Mouse (Mus musculus) neural tube, embryonic 12.5 days (tissue): Measurements from ENCODE around the gene Sec11a. TPM values are rescaled to one million over a fixed set of nuclear protein-coding genes. Genes with fewer than 3 reads are reported as not detected.

Experiments
- ATAC-seq: fragments of 200-750 bp; cut with Nextera tagmentation; 2 replicates; pipeline ENCODE4 v1.8.0; 2017; ENCODE audit warnings: low read depth, mild to moderate bottlenecking, moderate TSS enrichment, moderate library complexity; ENCODE audit not compliant: low FRiP score
- H3K27ac ChIP-seq: fragments of 300-500 bp; sonication (generic); 2 replicates; pipeline ENCODE4 v1.5.1; 2016
- H3K27me3 ChIP-seq: fragments of 300-500 bp; sonication (generic); replicated peaks from 2 replicates; pipeline ENCODE4 v1.6.1; 2016; ENCODE audit warnings: mild to moderate bottlenecking
- H3K36me3 ChIP-seq: fragments of 300-500 bp; sonication (generic); 2 replicates; pipeline ENCODE4 v1.6.1; 2016; ENCODE audit warnings: mild to moderate bottlenecking
- H3K4me1 ChIP-seq: fragments of 300-500 bp; sonication (generic); 2 replicates; pipeline ENCODE4 v1.6.1; 2016
- H3K4me2 ChIP-seq: fragments of 300-500 bp; sonication (generic); replicated peaks from 2 replicates; pipeline ENCODE4 v1.6.1; 2016; ENCODE audit warnings: mild to moderate bottlenecking
- H3K4me3 ChIP-seq: fragments of 300-500 bp; sonication (generic); 2 replicates; pipeline ENCODE4 v1.5.1; 2016
- H3K9ac ChIP-seq: fragments of 300-500 bp; sonication (generic); 2 replicates; pipeline ENCODE4 v1.6.1; 2016; ENCODE audit warnings: mild to moderate bottlenecking
- H3K9me3 ChIP-seq: fragments of 300-500 bp; sonication (generic); 2 replicates; pipeline ENCODE4 v1.6.1; 2016; ENCODE audit warnings: mild to moderate bottlenecking
- WGBS: fragments of 180-500 bp; shearing (Covaris S2); methylation state at CpG from one replicate; pipeline ENCODE4 v1.1.7; 2016; 5-methylcytosine and 5-hydroxymethylcytosine counted together
- polyA plus RNA-seq: library from polyadenylated mRNA; unstranded; fragments of >200 nt; fragmentation: Nextera tagmentation; extraction: Ambion mirVana; gene quantifications from 2 replicates; pipeline ENCODE4 v1.2.1, GENCODE M21; 2016

Gene Sec11a
- polyA plus RNA-seq, 1 experiment from 2014 or later: 170 TPM

DNA sequence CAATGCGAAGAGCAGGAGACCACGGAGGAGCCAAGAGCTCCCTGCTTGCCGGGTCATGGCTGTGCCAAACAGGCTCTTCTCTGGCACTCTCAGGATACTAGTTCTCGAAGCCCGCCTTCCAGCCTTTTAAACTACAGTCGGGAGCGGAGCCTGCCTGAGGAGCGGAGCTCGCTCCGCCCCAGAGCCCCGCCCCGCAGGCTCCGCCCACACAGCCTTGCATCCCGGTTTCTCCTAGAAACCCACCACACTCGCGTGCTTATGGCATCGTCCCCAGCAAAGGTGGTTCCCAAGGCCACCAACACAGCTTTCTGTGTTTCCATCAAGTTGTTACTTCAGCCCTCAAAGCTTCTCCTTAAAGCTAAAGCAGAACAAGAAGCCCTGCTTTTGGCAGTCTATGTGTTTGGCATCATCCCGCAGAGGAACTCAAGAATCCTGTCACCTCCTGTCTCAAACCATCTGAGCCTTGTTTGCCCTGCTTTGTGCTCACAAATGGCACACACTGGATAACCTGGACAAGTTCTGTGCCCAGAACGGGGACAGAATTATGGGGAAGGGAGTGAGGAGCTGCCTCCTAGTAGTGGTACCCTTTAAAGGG, 42.6 kb downstream of the Sec11a start, which contains the start of gene Nmb:
TSS of gene Nmb (minus strand) at position 156 of the 595 bp plus-strand sequence.
- H3K27ac ChIP-seq: no peak within 1 kb of the TSS
- ATAC-seq: peak; percentile 51; the same call in 1 of the 2 replicates
- H3K9me3 ChIP-seq: no peaks in the 10 kb centered on the region
- H3K27me3 ChIP-seq: no peaks in the 10 kb centered on the region
- H3K36me3 ChIP-seq: peaks cover 29% of the 10 kb centered on the region
- peaks cover 24% of the 10 kb centered on the region for H3K4me1 ChIP-seq
- 4% methylated on average over 19 of the region's 19 CpGs for WGBS
- peak within 1 kb of the TSS; percentile 37 for H3K4me3 ChIP-seq
- peak within 1 kb of the TSS; percentile 67 for H3K9ac ChIP-seq
- H3K4me2 ChIP-seq: peak within 1 kb of the TSS; percentile 87

DNA sequence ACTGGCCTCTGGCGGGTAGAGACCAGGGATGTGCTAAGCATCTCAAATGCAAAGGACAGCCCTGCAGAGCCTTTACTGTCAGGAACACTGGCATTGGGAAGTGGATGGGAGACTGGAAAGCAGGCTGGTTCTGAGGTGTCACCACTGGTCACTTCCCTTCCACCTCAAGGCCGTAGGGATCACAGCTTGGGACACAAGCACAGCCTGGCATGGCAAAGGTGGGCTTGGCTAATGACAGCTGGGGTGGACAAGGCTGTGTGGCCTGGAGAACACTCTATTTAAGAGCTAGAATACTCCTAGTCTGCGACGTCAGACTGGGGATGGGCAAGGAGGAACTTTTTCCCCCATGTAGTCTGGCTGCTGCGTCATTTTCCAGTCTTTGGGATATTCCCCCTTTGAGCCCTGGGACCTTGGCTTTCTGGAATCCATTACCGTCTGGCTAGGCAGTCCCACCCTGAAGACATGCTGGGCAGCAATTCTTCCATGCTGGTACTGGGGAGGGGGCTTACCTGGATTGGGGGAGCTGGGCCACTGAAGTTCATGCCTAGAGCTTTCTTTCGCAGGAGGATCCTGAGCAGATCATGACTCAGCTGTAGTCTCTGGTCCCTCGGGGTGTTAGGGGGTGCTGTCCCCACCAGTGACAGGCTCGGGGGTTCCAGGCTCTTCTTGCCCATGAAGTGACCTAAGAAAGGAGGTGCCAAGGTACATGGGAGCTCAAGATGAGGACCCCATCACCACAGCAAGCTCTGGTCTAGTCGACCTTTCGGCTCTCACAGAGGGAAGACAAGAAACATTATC, 43.8 kb downstream of the Sec11a start:
- Histone ChIP-seq H3K9ac (no peak overlapping the region), H3K36me3 (peaks cover 26% of the 10 kb centered on the region), H3K9me3 (no peaks in the 10 kb centered on the region), H3K4me2 (peak overlapping the region; percentile 87), H3K4me3 (no peak overlapping the region), H3K27ac (no peak overlapping the region), H3K4me1 (peaks cover 24% of the 10 kb centered on the region), H3K27me3 (no peaks in the 10 kb centered on the region)
- ATAC-seq: no peak
- 92% methylated on average over 11 of the region's 11 CpGs for WGBS

DNA sequence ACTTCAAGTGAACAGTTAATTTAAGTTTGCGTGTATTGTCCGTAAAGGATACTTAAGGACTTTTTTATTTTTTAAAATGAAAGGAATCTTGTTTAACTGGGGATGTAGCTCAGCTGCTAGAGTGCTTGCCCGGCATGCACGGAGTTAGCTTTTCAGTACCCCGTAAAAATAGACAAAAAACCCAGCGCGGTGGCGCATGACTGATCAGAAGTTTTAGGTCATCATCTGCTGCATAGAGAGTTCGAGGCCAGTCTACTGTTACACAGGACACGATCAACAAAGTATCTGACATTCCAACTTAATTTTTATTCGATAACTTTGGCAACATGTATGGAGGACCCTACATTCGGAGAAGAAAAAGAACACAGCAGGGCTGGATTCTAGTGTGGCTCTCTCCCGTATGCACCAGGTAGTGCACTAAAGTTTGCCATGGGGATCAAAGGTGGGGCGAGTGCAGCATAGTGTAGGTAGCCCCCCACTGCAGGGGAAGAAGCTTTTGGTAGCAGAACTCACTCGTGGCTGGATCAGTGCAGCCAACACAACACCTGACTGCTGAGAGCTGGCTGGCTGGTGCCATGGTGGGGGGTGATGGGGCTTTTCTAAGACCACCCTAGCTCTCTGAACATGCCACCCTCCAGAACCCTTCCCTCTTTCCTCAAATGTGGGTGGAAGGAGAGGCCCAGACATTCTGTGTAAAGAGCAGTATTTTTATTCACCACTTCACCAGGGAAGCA, 45.9 kb downstream of the Sec11a start:
- H3K27me3 ChIP-seq: no peaks in the 10 kb centered on the region
- peak overlapping the region; percentile 56 for H3K4me3 ChIP-seq
- ATAC-seq: no peak
- H3K27ac ChIP-seq: no peak overlapping the region
- peak overlapping the region; percentile 44 for H3K9ac ChIP-seq
- H3K4me2 ChIP-seq: peak overlapping the region; percentile 81
- H3K36me3 ChIP-seq: peaks cover 31% of the 10 kb centered on the region
- H3K9me3 ChIP-seq: no peaks in the 10 kb centered on the region
- H3K4me1 ChIP-seq: peaks cover 24% of the 10 kb centered on the region
- WGBS: 38% methylated on average over 15 of the region's 15 CpGs

DNA sequence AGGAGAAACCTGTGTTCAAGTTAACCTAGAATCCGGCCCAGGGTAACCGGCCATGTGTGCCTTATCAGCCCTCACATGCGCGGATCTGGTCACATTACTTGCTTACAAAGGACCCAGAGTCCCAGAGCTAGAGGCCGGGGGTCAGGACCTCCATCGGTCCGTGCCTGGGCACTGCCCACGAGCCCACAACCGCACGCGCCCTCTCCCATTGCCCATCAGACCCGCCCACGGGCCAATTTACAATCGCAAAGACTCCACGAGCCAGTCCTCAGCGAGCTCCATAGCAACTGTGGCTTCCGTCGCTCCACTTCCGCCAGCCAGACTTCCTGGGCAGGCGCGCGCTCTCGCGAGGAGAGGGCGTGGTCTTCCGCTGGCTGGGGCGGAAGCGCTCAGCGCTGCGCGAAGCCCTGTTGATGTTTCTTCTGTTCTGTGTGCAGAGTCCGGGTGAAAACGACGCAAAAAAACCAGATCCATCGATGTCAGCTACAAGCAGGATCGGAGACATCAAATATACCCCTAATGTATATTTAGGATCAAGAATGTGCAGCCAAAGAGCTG, 46.6 kb downstream of the Sec11a start, which contains the start of gene Wdr73:
TSS of gene Wdr73 (minus strand) at position 326 of the 558 bp plus-strand sequence.
- ATAC-seq: peak; percentile 93
- H3K9ac ChIP-seq: peak within 1 kb of the TSS; percentile 44
- peaks cover 37% of the 10 kb centered on the region for H3K36me3 ChIP-seq
- under 1% methylated on average over 36 of the region's 36 CpGs for WGBS
- H3K27ac ChIP-seq: no peak within 1 kb of the TSS
- H3K4me3 ChIP-seq: peak within 1 kb of the TSS; percentile 56
- peaks cover 24% of the 10 kb centered on the region for H3K4me1 ChIP-seq
- H3K27me3 ChIP-seq: no peaks in the 10 kb centered on the region
- peak within 1 kb of the TSS; percentile 81 for H3K4me2 ChIP-seq
- H3K9me3 ChIP-seq: no peaks in the 10 kb centered on the region

DNA sequence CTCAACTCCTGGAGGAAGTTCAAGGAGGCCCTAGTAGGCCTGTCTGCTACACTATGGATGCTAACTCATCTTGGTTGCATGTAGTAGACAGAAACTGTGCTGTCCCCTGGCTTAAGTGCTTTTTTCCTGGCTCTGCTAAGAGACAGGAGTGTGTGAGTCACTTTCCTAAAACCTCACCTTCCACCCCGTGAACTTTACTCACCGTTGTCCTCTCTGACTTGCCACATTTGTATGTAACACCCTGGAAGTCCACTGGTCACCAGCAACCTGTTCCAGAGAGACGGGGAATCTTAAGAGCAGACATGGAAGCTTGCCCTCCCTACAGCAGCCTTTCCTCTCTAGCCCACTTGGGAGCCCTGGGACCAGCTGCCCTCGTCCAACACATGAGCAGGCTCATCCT, 49.9 kb downstream of the Sec11a start:
- no peak for ATAC-seq
- H3K4me1 ChIP-seq: peaks cover 12% of the 10 kb centered on the region; the same call in 1 of the 2 replicates
- no peaks in the 10 kb centered on the region for H3K9me3 ChIP-seq
- no peak overlapping the region for H3K9ac ChIP-seq
- H3K27ac ChIP-seq: no peak overlapping the region
- H3K4me2 ChIP-seq: no peak overlapping the region
- H3K27me3 ChIP-seq: no peaks in the 10 kb centered on the region
- WGBS: 93% methylated on average over 4 of the region's 4 CpGs
- peaks cover 52% of the 10 kb centered on the region for H3K36me3 ChIP-seq
- H3K4me3 ChIP-seq: no peak overlapping the region

DNA sequence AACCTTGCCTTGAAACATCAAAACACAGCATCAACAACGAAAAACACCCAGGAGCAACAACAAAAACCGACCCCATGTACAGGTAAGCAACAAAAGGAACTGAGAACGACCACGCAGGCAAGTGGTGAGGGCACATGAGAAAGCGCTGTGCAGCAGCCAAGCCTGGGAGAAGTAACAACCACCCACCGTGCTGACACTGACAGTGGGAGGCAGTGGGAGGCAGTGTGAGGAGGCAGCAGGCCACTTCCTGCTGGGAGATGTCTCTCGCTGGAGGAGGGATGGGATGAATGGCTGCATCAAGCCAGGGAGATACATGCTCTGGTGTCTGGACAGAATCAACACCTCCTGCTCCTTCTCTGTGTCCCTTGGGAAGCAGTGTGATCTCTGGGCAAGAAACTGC, 50.4 kb downstream of the Sec11a start:
- Histone ChIP-seq H3K4me1 (peaks cover 11% of the 10 kb centered on the region; the same call in 1 of the 2 replicates), H3K4me3 (no peak overlapping the region), H3K27ac (no peak overlapping the region), H3K36me3 (peaks cover 58% of the 10 kb centered on the region), H3K4me2 (no peak overlapping the region), H3K9me3 (no peaks in the 10 kb centered on the region), H3K9ac (no peak overlapping the region), H3K27me3 (no peaks in the 10 kb centered on the region)
- ATAC-seq: no peak
- WGBS: 90% methylated on average over 7 of the region's 7 CpGs

DNA sequence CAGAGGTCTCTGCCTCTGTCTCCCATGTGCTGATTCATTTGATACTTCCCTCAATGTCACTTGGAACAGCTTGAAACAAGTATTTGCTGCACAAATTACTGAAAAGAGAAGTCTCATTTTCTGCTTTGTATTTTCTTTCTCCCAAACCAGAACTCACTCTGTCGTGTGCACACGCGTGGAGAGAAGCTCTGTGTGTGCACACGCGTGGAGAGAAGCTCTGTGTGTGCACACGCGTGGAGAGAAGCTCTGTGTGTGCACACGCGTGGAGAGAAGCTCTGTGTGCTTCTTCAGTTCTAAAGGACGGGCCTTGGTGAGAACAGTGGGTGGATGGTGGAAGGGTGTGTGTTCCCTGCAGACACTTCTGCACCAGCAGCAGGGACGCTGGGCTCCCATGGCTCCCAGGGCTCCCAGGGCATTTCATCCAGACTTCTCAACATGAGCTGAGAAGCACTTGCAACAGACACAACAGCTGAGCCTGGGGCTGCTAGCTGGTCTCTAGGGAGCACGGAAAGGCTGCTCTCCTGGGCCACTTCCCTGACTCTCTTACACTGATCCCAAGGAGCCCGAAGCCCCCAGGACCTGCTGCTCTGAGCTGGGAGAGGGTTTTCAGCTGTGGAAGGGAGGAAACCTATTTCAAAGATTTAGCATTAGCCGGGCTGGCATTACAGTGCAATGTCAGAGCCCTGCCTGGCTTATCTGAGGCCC, 52.6 kb downstream of the Sec11a start:
- Histone ChIP-seq H3K4me1 (no peaks in the 10 kb centered on the region), H3K9ac (no peak overlapping the region), H3K27me3 (no peaks in the 10 kb centered on the region), H3K27ac (no peak overlapping the region), H3K4me3 (no peak overlapping the region), H3K4me2 (no peak overlapping the region), H3K9me3 (no peaks in the 10 kb centered on the region), H3K36me3 (peaks cover 71% of the 10 kb centered on the region)
- ATAC-seq: no peak
- WGBS: 93% methylated on average over 14 of the region's 14 CpGs

DNA sequence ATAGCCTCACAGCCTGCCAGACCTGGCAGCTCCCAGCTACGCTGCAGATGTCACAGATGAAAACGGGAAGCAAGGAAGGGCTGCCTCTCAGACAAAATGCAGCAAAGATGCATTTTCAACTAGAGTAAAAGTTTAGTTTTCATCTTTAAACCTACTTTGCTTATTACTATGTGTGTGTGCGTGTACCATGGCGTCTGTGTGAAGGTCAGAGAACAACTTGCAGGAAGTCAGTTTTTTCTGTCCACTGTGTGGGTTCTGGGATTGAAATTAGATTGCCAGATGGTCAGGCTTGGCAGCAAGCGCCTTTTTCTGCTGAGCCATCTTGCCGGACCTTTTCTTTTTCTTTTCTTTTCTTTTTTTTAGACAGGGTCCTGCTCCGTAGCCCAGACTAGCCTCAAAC, 53.4 kb downstream of the Sec11a start:
- Histone ChIP-seq H3K27ac (no peak overlapping the region), H3K36me3 (peaks cover 76% of the 10 kb centered on the region), H3K4me2 (no peak overlapping the region), H3K9me3 (no peaks in the 10 kb centered on the region), H3K4me1 (0 out of 2 replicates have a peak, but pooled peaks cover 2% of the 10 kb centered on the region), H3K27me3 (no peaks in the 10 kb centered on the region), H3K9ac (no peak overlapping the region), H3K4me3 (no peak overlapping the region)
- no peak for ATAC-seq
- 88% methylated on average over 7 of the region's 7 CpGs for WGBS

DNA sequence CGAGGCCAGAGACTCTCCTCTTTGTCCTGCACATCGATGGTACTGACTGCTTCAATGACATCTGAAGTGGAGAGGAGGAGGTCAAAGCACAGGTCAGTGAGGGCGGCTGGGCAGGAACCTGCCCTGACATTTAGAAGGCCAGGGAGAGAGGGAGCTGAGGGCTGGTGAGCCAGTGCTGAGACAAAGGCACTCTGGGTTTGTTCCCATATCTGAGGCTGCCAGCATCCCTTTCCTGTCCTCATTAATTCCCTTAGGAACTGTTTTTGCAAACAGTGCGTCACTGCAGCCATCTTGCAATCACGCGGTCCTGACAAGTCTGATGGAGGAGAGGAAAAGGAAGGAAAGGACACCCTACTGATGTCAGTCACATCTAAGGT, 53.8 kb downstream of the Sec11a start:
- H3K27ac ChIP-seq: no peak overlapping the region
- no peak overlapping the region for H3K9ac ChIP-seq
- H3K36me3 ChIP-seq: peaks cover 73% of the 10 kb centered on the region
- H3K4me1 ChIP-seq: peaks cover 7% of the 10 kb centered on the region
- no peak overlapping the region for H3K4me2 ChIP-seq
- no peak for ATAC-seq
- 77% methylated on average over 6 of the region's 6 CpGs for WGBS
- no peak overlapping the region for H3K4me3 ChIP-seq
- H3K27me3 ChIP-seq: no peaks in the 10 kb centered on the region
- no peaks in the 10 kb centered on the region for H3K9me3 ChIP-seq

DNA sequence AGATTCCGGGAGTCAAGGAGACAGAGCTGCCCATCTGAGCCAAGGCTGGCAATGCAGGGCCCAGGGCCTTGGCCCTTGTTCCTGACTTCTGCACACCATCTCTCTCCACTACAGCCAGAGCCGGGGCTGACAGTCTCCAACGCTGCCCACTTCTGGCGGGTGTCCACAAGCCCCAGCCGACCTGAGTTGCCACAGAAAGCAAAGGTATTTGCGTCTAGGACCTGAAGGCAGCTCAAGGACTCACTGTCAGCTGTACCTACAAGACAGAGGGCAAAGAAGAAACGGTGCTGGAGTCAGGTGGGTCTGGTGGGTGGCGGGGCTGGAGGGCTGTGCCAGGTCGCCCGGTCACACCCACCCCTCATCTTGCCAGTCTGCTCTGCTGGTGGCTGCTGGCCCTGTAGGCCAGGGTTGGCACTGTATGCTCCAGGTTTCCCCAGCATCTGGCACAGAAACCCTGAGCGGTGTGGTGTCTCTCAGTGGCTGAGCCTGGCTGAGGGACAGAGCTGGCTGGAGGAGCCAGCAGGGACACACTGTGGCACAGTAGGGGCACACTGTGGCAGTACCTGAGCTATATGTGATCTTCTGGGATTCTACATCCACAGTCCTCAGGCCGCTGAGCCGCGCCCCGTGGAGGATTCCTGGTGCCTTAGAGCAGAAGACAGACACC, 54.4 kb downstream of the Sec11a start:
- Histone ChIP-seq H3K36me3 (peaks cover 69% of the 10 kb centered on the region), H3K4me1 (peaks cover 9% of the 10 kb centered on the region), H3K4me3 (no peak overlapping the region), H3K27me3 (no peaks in the 10 kb centered on the region), H3K27ac (no peak overlapping the region), H3K9me3 (no peaks in the 10 kb centered on the region), H3K4me2 (no peak overlapping the region), H3K9ac (no peak overlapping the region)
- no peak for ATAC-seq
- WGBS: 94% methylated on average over 15 of the region's 15 CpGs

DNA sequence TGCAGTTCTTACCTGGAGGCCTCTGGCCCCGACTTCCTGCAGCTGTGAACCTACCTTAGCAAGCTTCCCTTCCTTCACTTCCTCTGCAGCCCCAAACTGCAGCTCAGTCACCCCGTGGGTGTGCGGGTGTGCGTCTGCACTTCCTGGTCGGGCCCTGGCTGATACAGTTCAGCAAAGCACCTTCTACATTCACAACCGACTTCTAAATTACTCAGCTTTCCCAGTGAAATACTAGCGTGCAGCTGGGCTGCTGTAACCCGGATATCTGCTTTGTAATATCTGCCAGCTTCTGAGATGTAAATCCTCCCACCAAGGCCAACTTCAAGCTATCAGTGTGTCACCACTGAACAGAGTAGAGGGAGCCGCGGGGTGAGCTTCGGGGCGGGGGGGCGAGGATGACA, 57.7 kb downstream of the Sec11a start:
- Histone ChIP-seq H3K9me3 (no peaks in the 10 kb centered on the region), H3K9ac (no peak overlapping the region), H3K4me3 (no peak overlapping the region), H3K4me1 (peaks cover 9% of the 10 kb centered on the region), H3K36me3 (peaks cover 43% of the 10 kb centered on the region), H3K4me2 (no peak overlapping the region), H3K27ac (no peak overlapping the region), H3K27me3 (no peaks in the 10 kb centered on the region)
- no peak for ATAC-seq
- WGBS: 86% methylated on average over 13 of the region's 13 CpGs
